In genomic region chr7:126792721-126793443, GRCm38 (mm10) we compare ENCODE assay signal across 8 mouse cellular contexts. TPM values are rescaled to one million over a fixed set of nuclear protein-coding genes. Genes with fewer than 3 reads are reported as not detected.
DNase-seq lines count a peak whose midpoint lies in the region; ATAC-seq and TF ChIP-seq lines count a peak whose summit lies in the region.

No protein-coding gene starts in this region.

- no peaks in the 10 kb centered on the region for H3K9me3 ChIP-seq in lung, postnatal 0 days (ENCODE audit: low read length)
- H3K9me3 ChIP-seq in forebrain, embryonic 10.5 days, result no peaks in the 10 kb centered on the region
- H3K9me3 ChIP-seq in limb, embryonic 10.5 days (replicated peaks), result no peaks in the 10 kb centered on the region
- no peaks in the 10 kb centered on the region for H3K9me3 ChIP-seq in neural tube, embryonic 15.5 days (replicated peaks)

- peak overlapping the region; percentile 98 for H3K27ac ChIP-seq in lung, postnatal 0 days (ENCODE audit: low read length)
- peak overlapping the region; percentile 95 for H3K27ac ChIP-seq in forebrain, embryonic 10.5 days
- peak overlapping the region; percentile 97 for H3K27ac ChIP-seq in limb, embryonic 10.5 days
- peak overlapping the region; percentile 91 for H3K27ac ChIP-seq in neural tube, embryonic 15.5 days (replicated peaks)

- H3K36me3 ChIP-seq in lung, postnatal 0 days (ENCODE audit: insufficient read depth, low read length), result peaks cover 31% of the 10 kb centered on the region
- peaks cover 76% of the 10 kb centered on the region for H3K36me3 ChIP-seq in forebrain, embryonic 10.5 days (replicated peaks)
- H3K36me3 ChIP-seq in limb, embryonic 10.5 days, result peaks cover 76% of the 10 kb centered on the region
- H3K36me3 ChIP-seq in neural tube, embryonic 15.5 days, result peaks cover 59% of the 10 kb centered on the region

- H3K27me3 ChIP-seq in lung, postnatal 0 days (replicated peaks; ENCODE audit: insufficient read depth, low read length), result no peaks in the 10 kb centered on the region
- no peaks in the 10 kb centered on the region for H3K27me3 ChIP-seq in forebrain, embryonic 10.5 days (ENCODE audit: poor library complexity, severe bottlenecking)
- no peaks in the 10 kb centered on the region for H3K27me3 ChIP-seq in limb, embryonic 10.5 days (ENCODE audit: low read depth, poor library complexity, severe bottlenecking)
- H3K27me3 ChIP-seq in neural tube, embryonic 15.5 days (replicated peaks), result no peaks in the 10 kb centered on the region

- ATAC-seq in lung, postnatal 0 days, result no peak
- peak; percentile 20; the same call in 1 of the 2 replicates for ATAC-seq in neural tube, embryonic 15.5 days (ENCODE audit: low FRiP score)

- WGBS in lung, postnatal 0 days, result 16% methylated on average over 11 of the region's 11 CpGs
- 29% methylated on average over 11 of the region's 11 CpGs for WGBS in forebrain, embryonic 10.5 days
- WGBS in limb, embryonic 10.5 days, result 28% methylated on average over 11 of the region's 11 CpGs
- WGBS in neural tube, embryonic 15.5 days, result 32% methylated on average over 11 of the region's 11 CpGs

- H3K4me1 ChIP-seq in lung, postnatal 0 days (ENCODE audit: insufficient read depth, low read depth, low read length), result peaks cover 11% of the 10 kb centered on the region; the same call in 1 of the 2 replicates
- peaks cover 63% of the 10 kb centered on the region for H3K4me1 ChIP-seq in forebrain, embryonic 10.5 days
- H3K4me1 ChIP-seq in limb, embryonic 10.5 days, result peaks cover 46% of the 10 kb centered on the region
- H3K4me1 ChIP-seq in neural tube, embryonic 15.5 days, result peaks cover 61% of the 10 kb centered on the region

- no peak for TF ChIP-seq CTCF in lung, postnatal 0 days (IDR thresholded peaks at IDR 0.05)

- peak overlapping the region; percentile 97 for H3K4me3 ChIP-seq in lung, postnatal 0 days (ENCODE audit: low read depth, low read length)
- H3K4me3 ChIP-seq in forebrain, embryonic 10.5 days, result peak overlapping the region; percentile 86
- H3K4me3 ChIP-seq in limb, embryonic 10.5 days, result peak overlapping the region; percentile 89
- H3K4me3 ChIP-seq in neural tube, embryonic 15.5 days (replicated peaks), result peak overlapping the region; percentile 86

- no peak for DNase-seq in lung, postnatal 0 days (ENCODE audit: low spot score)
- no peak for DNase-seq in lung, postnatal 14 days
- no peak for DNase-seq in forebrain, embryonic 10.5 days (ENCODE audit: extremely low spot score, low spot score)
- DNase-seq in limb, embryonic 10.5 days (ENCODE audit: low spot score), result no peak
- DNase-seq in Muller cell, postnatal 12 days (ENCODE audit: inconsistent ontology term), result no peak
- no peak for DNase-seq in cerebellum, adult 9-11 months
- DNase-seq in MN1 (ENCODE audit: low spot score), result no peak

- TF ChIP-seq EP300 in lung, postnatal 0 days (IDR thresholded peaks at IDR 0.05), result no peak

- H3K9ac ChIP-seq in lung, postnatal 0 days (replicated peaks; ENCODE audit: low read depth), result no peak overlapping the region
- H3K9ac ChIP-seq in neural tube, embryonic 15.5 days (replicated peaks), result peak overlapping the region; percentile 85

- H3K4me2 ChIP-seq in lung, postnatal 0 days (replicated peaks; ENCODE audit: low read depth, low read length), result peak overlapping the region; percentile 71
- peak overlapping the region; percentile 88 for H3K4me2 ChIP-seq in neural tube, embryonic 15.5 days

RNA-seq across cellular contexts. Expression of gene Ppp4c, which starts 0.6 kb away (rescaled TPM):
- polyA plus RNA-seq in lung, postnatal 0 days (2015; fragmentation: Nextera tagmentation; extraction: Ambion mirVana), result 150 and 151 TPM in 2 replicates
- 413 and 423 TPM in 2 replicates for polyA plus RNA-seq in forebrain, embryonic 10.5 days (2016; fragmentation: Nextera tagmentation; extraction: Ambion mirVana)
- polyA plus RNA-seq in limb, embryonic 10.5 days (2016; fragmentation: Nextera tagmentation; extraction: Ambion mirVana), result 450 and 462 TPM in 2 replicates
- 154 and 188 TPM in 2 replicates for polyA plus RNA-seq in neural tube, embryonic 15.5 days (2015; fragmentation: Nextera tagmentation; extraction: Ambion mirVana)

RNA-seq across cellular contexts. Expression of gene Fam57b, which starts 4.6 kb away (rescaled TPM):
- polyA plus RNA-seq in lung, postnatal 0 days (2015; fragmentation: Nextera tagmentation; extraction: Ambion mirVana), result 0.13 and 0.19 TPM in 2 replicates
- polyA plus RNA-seq in forebrain, embryonic 10.5 days (2016; fragmentation: Nextera tagmentation; extraction: Ambion mirVana), result 2.6 and 2.9 TPM in 2 replicates
- polyA plus RNA-seq in limb, embryonic 10.5 days (2016; fragmentation: Nextera tagmentation; extraction: Ambion mirVana), result 0.20 and 0.21 TPM in 2 replicates
- polyA plus RNA-seq in neural tube, embryonic 15.5 days (2015; fragmentation: Nextera tagmentation; extraction: Ambion mirVana), result 48.2 and 54.4 TPM in 2 replicates

RNA-seq across cellular contexts. Expression of gene Tbx6, which starts 11.6 kb away (rescaled TPM):
- polyA plus RNA-seq in lung, postnatal 0 days (2015; fragmentation: Nextera tagmentation; extraction: Ambion mirVana), result 0.56 and 0.74 TPM in 2 replicates
- 0.32 and 0.61 TPM in 2 replicates for polyA plus RNA-seq in forebrain, embryonic 10.5 days (2016; fragmentation: Nextera tagmentation; extraction: Ambion mirVana)
- polyA plus RNA-seq in limb, embryonic 10.5 days (2016; fragmentation: Nextera tagmentation; extraction: Ambion mirVana), result 0.23 and 0.53 TPM in 2 replicates
- polyA plus RNA-seq in neural tube, embryonic 15.5 days (2015; fragmentation: Nextera tagmentation; extraction: Ambion mirVana), result 0.34 and 0.35 TPM in 2 replicates

RNA-seq across cellular contexts. Expression of gene Ypel3, which starts 16.1 kb away (rescaled TPM):
- polyA plus RNA-seq in lung, postnatal 0 days (2015; fragmentation: Nextera tagmentation; extraction: Ambion mirVana), result 325 and 340 TPM in 2 replicates
- 28.9 and 35.0 TPM in 2 replicates for polyA plus RNA-seq in forebrain, embryonic 10.5 days (2016; fragmentation: Nextera tagmentation; extraction: Ambion mirVana)
- polyA plus RNA-seq in limb, embryonic 10.5 days (2016; fragmentation: Nextera tagmentation; extraction: Ambion mirVana), result 51.7 and 84.9 TPM in 2 replicates
- 187 and 207 TPM in 2 replicates for polyA plus RNA-seq in neural tube, embryonic 15.5 days (2015; fragmentation: Nextera tagmentation; extraction: Ambion mirVana)

RNA-seq across cellular contexts. Expression of gene Gdpd3, which starts 26.7 kb away (rescaled TPM):
- polyA plus RNA-seq in lung, postnatal 0 days (2015; fragmentation: Nextera tagmentation; extraction: Ambion mirVana), result 3.4 and 4.1 TPM in 2 replicates
- 0.77 and 0.98 TPM in 2 replicates for polyA plus RNA-seq in forebrain, embryonic 10.5 days (2016; fragmentation: Nextera tagmentation; extraction: Ambion mirVana)
- 0.83 and 1.5 TPM in 2 replicates for polyA plus RNA-seq in limb, embryonic 10.5 days (2016; fragmentation: Nextera tagmentation; extraction: Ambion mirVana)
- polyA plus RNA-seq in neural tube, embryonic 15.5 days (2015; fragmentation: Nextera tagmentation; extraction: Ambion mirVana), result 1.0 and 1.5 TPM in 2 replicates

Comparison
In these comparisons a context has a peak if more than half of its experiments do, and no peak if none do; other contexts are left out.
1. RNA of gene Fam57b, which starts 4.6 kb away (polyA plus RNA-seq): 48.2 to 54.4 TPM in neural tube, embryonic 15.5 days; 2.6 to 2.9 TPM in forebrain, embryonic 10.5 days, 0.20 to 0.21 TPM in limb, embryonic 10.5 days and 0.13 to 0.19 TPM in lung, postnatal 0 days; every median in the first group is over 10 times any median in the second.
2. Peak in every context shown above with its lines, with median percentiles within 50 percentile points of each other: H3K27ac ChIP-seq and H3K4me3 ChIP-seq.